Mouse (Mus musculus): ENCODE measurements around the gene Ift88. TPM values are rescaled to one million over a fixed set of nuclear protein-coding genes. Genes with fewer than 3 reads are reported as not detected.

Gene Ift88
- total and polyA plus RNA-seq, 3 experiments = 6.7 to 12.3 (median 8.1) TPM

DNA sequence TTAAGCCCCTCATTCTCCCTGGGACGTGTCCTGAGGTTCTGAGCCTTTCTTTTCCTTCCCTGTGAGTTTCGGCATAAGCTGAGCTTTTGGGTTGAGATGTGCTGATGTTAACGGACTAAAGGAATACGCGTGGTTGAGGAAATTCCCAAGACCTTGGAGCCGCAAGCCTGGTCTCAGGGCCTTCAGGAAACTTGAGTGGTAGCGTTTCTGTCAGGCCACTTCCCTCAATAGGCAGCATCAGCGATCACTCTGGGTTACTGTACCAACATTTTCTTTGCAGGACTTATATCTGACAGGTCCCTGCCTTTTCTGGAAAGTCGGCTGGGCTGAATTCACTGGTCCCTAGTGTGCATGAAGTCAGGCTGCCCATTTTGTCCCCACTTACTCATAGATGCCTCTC lies 113.0 kb downstream of the Ift88 start:
- Histone ChIP-seq H3K4me1 (ENCODE audit: control insufficient read depth in 1 of 2, insufficient read depth in 2 of 2) (peaks cover 0 to 9% of the 10 kb centered on the region in 2 experiments; a peak in 2 of 4 replicates), H3K9ac (ENCODE audit: insufficient read depth, low read depth) (no peak overlapping the region), H3K27ac (ENCODE audit: insufficient read depth, low read depth) (no peak overlapping the region), H3K27me3 (replicated peaks) (peaks cover 3% of the 10 kb centered on the region), H3K79me2 (replicated peaks; ENCODE audit: control insufficient read depth, extremely low read depth, insufficient read depth, poor library complexity, severe bottlenecking) (no peaks in the 10 kb centered on the region), H3K4me3 (replicated peaks in 1 of 3; ENCODE audit: low read depth in 2 of 3, low read length in 2 of 3, poor library complexity in 1 of 3) (no peak overlapping the region), H3K4me2 (ENCODE audit: insufficient read depth, low read depth, poor library complexity, severe bottlenecking) (no peak overlapping the region), H3K9me3 (replicated peaks; ENCODE audit: low read length) (no peaks in the 10 kb centered on the region), H3K36me3 (replicated peaks in 1 of 2; ENCODE audit: control insufficient read depth in 1 of 2, insufficient read depth in 1 of 2, low read length in 1 of 2) (no peaks in the 10 kb centered on the region)
- in situ Hi-C loops (cut with MboI; ENCODE audit: low pct_ligation_motif_present, low pct_unique_long_range_greater_than_20kb, low sequenced_read_pairs) = no loop called here
- no peak for DNase-seq (ENCODE audit: extremely low read depth)
- dilution Hi-C loops (cut with MboI; ENCODE audit: extremely low pct_ligation_motif_present, extremely low pct_unique_long_range_greater_than_20kb, low sequenced_read_pairs) = no loop called here
- TF ChIP-seq MAX (IDR thresholded peaks at IDR 0.05; ENCODE audit: low read length) (no peak), ELF1 (IDR thresholded peaks at IDR 0.05; ENCODE audit: low read depth, low read length) (no peak), SIN3A (IDR thresholded peaks at IDR 0.05; ENCODE audit: low read length) (no peak)

DNA sequence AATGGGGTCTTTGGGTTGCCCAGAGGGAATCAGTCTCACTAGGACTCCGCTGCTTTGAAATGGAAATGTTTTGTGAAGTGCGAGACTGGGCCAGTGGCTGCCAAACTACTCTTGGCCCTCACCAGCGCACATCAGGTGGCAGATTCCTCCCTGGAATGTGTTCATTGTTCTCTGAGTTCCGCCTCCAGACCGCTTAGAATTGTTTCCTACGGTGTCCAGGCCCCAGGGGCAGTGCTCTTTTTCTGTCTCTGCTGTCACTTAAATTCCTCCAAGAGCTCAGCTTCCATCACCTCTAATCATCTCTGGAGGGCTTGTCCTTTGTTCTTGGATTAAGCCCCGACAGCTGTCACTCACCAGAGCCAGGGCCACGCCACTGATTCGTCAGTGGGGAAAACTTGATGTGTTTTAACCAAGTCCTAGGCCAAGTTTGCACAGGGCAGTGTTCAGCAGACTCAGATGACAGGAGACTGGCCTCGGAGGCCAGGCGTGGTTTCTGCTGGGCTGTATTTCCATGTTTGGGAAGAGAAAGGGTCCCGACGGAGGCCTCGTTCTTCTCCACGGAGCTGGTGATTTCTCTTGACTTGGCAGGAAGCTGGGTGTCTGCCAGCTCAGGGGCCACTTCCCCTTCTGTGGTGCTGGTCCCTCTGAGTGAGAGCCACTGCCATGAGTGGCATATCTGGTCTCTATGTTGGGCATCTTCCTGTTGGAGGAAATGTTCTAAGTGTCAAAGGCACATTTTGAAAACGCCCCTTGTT lies 113.6 kb downstream of the Ift88 start:
- TF ChIP-seq PAX5 (IDR thresholded peaks at IDR 0.05; ENCODE audit: low read length) (no peak), CHD1 (IDR thresholded peaks at IDR 0.05; ENCODE audit: low read depth, low read length) (no peak), ETS1 (conservative IDR thresholded peaks at IDR 0.05; ENCODE audit: low read depth, low read length) (no peak), E2F4 (IDR thresholded peaks at IDR 0.05; ENCODE audit: insufficient replicate concordance, low read depth, low read length) (no peak), GABPA (IDR thresholded peaks at IDR 0.05; ENCODE audit: insufficient replicate concordance, low read depth, low read length) (no peak), NELFE (IDR thresholded peaks at IDR 0.05; ENCODE audit: low read depth, low read length) (no peak), HCFC1 (IDR thresholded peaks at IDR 0.05; ENCODE audit: low read depth, low read length) (no peak), USF2 (conservative IDR thresholded peaks at IDR 0.05; ENCODE audit: low read depth, low read length) (no peak), NRF1 (IDR thresholded peaks at IDR 0.05; ENCODE audit: low read depth, low read length) (no peak), RAD21 (IDR thresholded peaks at IDR 0.05; ENCODE audit: low read depth, low read length) (no peak)
- Histone ChIP-seq H3K79me2 (replicated peaks; ENCODE audit: control insufficient read depth, extremely low read depth, insufficient read depth, poor library complexity, severe bottlenecking) (no peaks in the 10 kb centered on the region), H3K36me3 (replicated peaks in 1 of 2; ENCODE audit: control insufficient read depth in 1 of 2, insufficient read depth in 1 of 2, low read length in 1 of 2) (no peaks in the 10 kb centered on the region), H3K9ac (ENCODE audit: insufficient read depth, low read depth) (no peak overlapping the region), H3K9me3 (replicated peaks; ENCODE audit: low read length) (no peaks in the 10 kb centered on the region), H3K27ac (ENCODE audit: insufficient read depth, low read depth) (no peak overlapping the region), H3K4me2 (ENCODE audit: insufficient read depth, low read depth, poor library complexity, severe bottlenecking) (no peak overlapping the region), H3K27me3 (replicated peaks) (peaks cover 3% of the 10 kb centered on the region), H3K4me1 (ENCODE audit: control insufficient read depth in 1 of 2, insufficient read depth in 2 of 2) (peaks cover 0 to 9% of the 10 kb centered on the region in 2 experiments; a peak in 2 of 4 replicates), H3K4me3 (replicated peaks in 1 of 3; ENCODE audit: low read depth in 2 of 3, low read length in 2 of 3, poor library complexity in 1 of 3) (no peak overlapping the region)
- in situ Hi-C loops (cut with MboI; ENCODE audit: low pct_ligation_motif_present, low pct_unique_long_range_greater_than_20kb, low sequenced_read_pairs) = no loop called here
- dilution Hi-C loops (cut with MboI; ENCODE audit: extremely low pct_ligation_motif_present, extremely low pct_unique_long_range_greater_than_20kb, low sequenced_read_pairs) = no loop called here
- no peak for DNase-seq (ENCODE audit: extremely low read depth)
